Mouse (Mus musculus): ENCODE results near the gene Slc38a4.

GRCm38 (mm10) chr15:97000319-97001251 lies 55.2 kb downstream of the Slc38a4 start:
- TF ChIP-seq GATA1 (IDR thresholded peaks at IDR 0.05; ENCODE audit: borderline replicate concordance, low read length) (no peak), FLI1 (IDR thresholded peaks at IDR 0.05; ENCODE audit: low read length) (no peak)
